Mouse (Mus musculus): ENCODE data around the gene Cog1.

DNA sequence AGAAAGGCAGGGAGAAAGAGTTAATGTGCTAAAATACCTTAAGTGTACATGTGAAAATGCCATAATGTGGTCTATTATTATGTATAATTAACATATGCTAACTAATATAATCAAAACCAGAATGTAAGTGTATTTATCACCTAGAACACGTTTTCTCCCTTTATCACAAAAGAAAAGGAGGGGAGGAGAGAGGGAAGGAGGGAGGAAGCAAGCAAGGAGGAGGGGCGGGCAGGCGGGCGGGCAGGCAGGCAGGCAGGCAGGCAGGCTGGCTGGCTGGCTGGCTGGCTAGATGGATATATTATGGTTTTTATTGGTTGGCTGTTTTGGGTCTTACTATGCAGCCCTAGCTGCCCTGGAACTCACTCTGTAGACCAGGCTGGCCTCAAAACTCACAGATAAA is 20.7 kb downstream of the Cog1 start:
- TF ChIP-seq EP300 (IDR thresholded peaks at IDR 0.05; ENCODE audit: insufficient read depth, low read depth, low read length) (no peak), CTCF (IDR thresholded peaks at IDR 0.05; ENCODE audit: low read depth, low read length) (no peak), POLR2A (IDR thresholded peaks at IDR 0.05; ENCODE audit: insufficient read depth, low read length) (no peak)

Data from ES-Bruce4 (cell line).